Mouse (Mus musculus): ENCODE data around the gene Hoxd9.

Hoxd9 gene

GRCm38 (mm10) chr2:74714881-74715280 is 17.4 kb downstream of the Hoxd9 start:
- no peak for DNase-seq

DNA sequence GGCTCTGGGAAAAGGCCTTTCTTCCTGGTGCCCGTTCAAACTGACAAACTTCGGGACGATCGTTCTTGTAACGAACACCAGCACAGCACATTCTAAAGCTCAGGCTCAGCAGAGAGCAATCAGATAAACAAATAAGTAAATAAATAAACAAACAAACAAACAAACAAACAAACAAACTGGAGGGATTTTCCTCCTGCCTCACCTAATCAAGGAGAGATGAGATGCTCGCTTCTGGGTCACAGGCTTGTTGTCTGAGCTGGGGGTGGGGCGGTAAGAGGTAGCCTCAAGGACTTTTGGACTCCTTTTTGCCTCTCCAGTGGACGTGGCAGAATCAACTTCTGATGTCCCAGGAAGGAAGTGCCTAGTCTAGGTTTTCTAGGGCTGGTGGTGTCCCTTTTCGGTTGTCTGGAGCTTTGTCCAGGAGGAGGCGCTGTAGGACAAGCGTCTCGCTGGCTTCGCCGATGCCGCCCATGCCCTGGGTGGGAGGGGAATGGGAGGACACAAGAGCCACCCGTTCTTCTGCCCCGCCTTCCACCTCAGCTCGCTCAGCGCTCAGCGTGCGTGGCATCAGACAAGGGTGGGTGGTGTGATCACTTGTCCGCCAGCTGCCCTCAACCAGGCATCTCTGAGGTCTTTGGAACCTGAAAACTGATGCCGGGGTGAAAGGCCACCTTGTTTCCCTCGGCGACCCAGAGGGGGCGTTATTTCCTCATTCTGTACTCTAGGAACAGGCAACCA is 18.1 kb downstream of the Hoxd9 start:
- DNase-seq, result peak; percentile 41 to 47

DNA sequence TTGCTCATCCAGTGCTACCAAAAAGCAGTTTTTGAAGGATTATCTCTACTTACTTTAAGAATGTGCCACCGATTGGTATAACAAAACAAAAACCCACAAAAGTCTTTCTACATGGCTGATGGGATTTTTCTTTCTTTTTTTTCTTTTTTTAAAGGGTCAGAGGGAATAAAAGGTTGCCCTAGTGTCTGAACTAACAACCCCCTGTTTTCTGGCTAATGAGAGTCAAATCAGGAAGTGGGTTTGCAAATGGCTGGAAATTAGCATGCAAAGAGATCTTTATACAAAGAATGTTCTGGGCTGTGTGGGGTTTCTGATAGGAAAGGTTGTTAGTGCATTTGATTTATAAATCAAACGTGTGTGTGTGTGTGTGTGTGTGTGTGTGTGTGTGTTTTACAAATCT is 22.9 kb downstream of the Hoxd9 start:
- no peak for DNase-seq

GRCm38 (mm10) chr2:74720955-74721491 is 23.5 kb downstream of the Hoxd9 start:
- no peak for DNase-seq

- no peak for DNase-seq
These were observed 24.4 kb downstream of the Hoxd9 start for GRCm38 (mm10) chr2:74721882-74722281.

DNA sequence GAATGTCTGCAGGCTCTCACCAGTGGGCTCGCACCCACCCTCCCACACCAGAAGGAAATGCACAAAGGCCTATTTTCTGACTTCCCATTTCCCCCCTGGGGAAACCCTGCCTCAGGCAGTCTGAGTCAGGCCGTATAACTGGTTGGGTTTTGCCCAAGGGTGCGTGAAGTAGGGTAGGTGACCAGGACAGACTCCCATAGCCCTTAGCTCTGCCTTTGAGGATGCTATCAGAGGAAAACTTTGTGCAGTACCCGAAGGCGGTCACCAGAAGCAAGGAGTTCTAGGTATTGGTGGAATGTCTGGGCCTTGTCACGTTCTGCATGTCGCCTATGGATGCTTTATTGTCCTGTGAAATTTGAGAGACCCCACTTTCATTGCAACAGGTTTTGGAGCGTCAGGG is 25.4 kb downstream of the Hoxd9 start:
- DNase-seq, result no peak

GRCm38 (mm10) chr2:74724244-74725015 is 26.9 kb downstream of the Hoxd9 start:
- DNase-seq, result no peak

GRCm38 (mm10) chr2:74725171-74725570 is 27.6 kb downstream of the Hoxd9 start:
- no peak for DNase-seq

GRCm38 (mm10) chr2:74726551-74726950 is 29.0 kb downstream of the Hoxd9 start, which contains the start of gene Gm28230:
Gene Gm28230, plus strand, starts transcription at chr2:74726728.
- no peak for DNase-seq

GRCm38 (mm10) chr2:74726973-74727639 is 29.6 kb downstream of the Hoxd9 start:
- DNase-seq, result no peak

GRCm38 (mm10) chr2:74727640-74728302 is 30.2 kb downstream of the Hoxd9 start:
- DNase-seq, result no peak

- no peak for DNase-seq
These were observed 30.8 kb downstream of the Hoxd9 start for GRCm38 (mm10) chr2:74728303-74728680.

GRCm38 (mm10) chr2:74730331-74730730 is 32.8 kb downstream of the Hoxd9 start:
- no peak for DNase-seq

- DNase-seq, result no peak
These were observed 33.5 kb downstream of the Hoxd9 start for GRCm38 (mm10) chr2:74731055-74731454.

DNA sequence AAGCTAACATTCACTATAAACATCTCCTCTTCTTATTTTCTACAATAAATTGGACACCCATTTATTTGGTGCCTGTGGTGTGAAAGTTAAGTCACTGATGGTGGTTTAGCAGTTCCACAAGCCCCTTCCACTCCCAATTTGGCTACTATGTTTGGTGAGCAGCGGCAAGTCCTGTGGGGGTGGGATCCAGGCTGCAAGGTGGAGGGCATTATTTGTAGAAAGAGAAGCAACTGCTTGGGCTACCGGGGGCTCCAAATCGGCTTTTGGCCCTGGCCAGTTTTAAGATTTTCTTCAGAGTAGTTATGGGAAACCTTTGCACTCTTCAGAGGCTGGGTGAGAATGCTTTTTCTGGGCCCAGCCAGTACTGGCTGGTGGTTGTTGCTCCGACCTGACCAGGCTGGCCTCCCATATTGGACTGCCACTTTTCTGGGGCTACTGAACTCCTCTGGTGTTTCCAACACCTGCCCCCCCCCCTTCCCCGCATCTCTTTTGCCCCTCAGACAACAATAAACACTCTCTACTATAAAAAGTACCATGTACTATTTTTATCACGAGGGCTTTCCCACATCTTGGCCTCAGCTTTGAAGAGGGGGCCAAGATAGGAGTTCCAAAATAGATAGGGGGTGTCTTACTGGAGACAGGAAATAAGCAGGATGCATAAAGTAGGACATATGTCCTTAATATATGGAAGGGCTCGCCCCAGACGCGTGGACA is 34.4 kb downstream of the Hoxd9 start:
- no peak for DNase-seq

DNA sequence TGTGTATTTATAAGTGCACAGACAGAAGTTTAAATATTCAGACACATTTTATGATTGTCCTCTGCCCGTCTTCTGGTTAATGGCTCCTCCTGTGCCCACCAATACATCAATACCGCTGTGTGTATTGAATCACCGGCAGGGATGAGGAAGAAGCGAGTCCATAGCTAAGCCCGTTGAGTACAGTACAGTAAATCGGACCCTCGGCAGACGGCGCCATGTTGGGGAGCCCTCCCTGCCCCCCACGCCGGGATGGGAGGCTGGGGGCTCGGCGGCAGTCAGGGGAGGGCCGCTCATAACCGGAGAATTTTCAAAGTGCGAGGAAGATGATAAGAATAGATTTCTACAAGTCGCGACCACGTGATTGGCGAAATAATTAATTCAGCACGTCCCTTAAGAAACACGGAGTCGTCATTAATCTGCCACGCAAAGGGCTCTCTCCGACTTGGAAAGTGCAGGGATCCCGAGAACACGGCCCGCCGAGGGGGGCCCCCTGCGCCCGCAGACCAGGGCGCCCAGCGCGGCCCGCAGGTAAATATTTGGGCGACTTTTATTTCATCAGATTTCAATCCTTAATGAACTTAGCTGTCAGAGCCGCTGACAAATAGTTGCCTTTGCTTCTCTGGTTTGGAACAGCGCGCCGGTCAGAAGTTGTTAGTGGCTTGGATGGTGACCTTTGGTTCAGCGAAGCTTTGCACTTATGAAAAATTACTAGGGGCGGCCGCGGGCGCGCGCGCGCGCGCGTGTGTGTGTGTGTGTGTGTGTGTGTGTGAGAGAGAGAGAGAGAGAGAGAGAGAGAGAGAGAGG is 35.2 kb downstream of the Hoxd9 start:
- DNase-seq, result no peak

GRCm38 (mm10) chr2:74733317-74733661 is 35.8 kb downstream of the Hoxd9 start:
- no peak for DNase-seq

GRCm38 (mm10) chr2:74733765-74734164 is 36.2 kb downstream of the Hoxd9 start:
- DNase-seq, result no peak

DNA sequence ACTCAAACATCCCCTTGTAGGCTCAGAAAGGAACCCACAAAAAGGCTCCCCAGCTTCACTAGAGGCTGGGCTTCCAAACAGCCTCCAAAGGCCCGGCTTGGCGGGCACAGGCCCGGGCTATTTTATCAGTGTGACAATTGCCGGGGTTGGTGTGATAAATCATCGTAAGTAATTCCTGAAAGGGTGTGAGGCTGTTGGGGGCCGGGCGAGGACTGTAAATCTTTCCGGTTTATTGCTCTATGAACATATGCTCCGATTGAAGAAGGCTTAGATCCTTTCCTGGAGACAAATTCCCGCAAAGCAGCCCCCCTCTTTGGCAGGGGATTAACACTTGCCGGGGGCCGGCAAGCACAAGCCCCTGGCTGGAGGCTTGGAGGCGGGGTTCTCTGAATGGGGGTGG is 36.9 kb downstream of the Hoxd9 start:
- no peak for DNase-seq

DNA sequence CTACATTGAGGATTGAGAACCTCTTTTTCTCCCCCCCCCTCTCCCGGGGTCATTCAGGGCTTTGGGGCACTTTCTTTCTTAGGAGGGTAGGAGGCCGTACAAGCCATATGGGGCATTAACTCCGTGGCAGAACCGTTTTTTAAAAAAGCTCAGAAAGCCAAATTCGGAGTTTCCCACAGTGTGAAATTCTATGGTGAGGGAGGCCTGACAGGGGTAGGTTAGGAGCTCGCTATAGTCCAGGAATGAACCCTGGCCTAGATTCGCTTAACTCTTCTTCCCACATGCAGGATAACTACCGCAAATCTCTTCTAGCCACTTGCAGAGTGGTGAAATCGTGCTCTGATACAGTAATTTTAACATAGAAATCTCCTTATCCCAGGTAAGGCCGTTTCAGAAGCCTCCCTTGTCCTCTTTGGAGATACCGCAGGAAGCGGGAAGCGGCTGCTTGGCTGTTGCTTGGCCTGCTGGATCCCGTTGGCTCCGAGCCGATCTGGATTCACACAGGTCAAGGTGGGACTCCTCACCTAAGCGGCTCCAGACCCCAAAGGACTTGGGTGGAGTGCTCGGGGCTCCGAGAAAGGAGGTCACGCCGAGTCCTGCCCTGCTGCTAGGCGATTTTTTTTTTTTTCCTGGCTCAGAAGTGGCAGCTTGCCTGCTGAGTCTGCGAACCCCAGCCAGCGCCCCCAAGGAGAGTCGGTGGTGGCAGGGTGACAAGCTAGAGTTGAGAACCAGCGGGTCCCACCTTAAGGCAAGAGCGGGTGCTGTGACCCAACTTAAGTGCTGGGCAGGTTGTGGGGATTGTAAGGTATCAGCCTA is 37.7 kb downstream of the Hoxd9 start:
- DNase-seq, result no peak
